Mouse (Mus musculus): ENCODE results near the gene Abcb9. TPM values are rescaled to one million over a fixed set of nuclear protein-coding genes. Genes with fewer than 3 reads are reported as not detected.

Abcb9 gene
- total RNA-seq, 2 experiments from 2014 or later = 54.8 to 62.4 TPM

- intact Hi-C loops (cut with DNase I) = no loop called here
These were observed 74.5 kb downstream of the Abcb9 start for GRCm38 (mm10) chr5:124021148-124021547.

GRCm38 (mm10) chr5:124019348-124020216, 76.0 kb downstream of the Abcb9 start:
- intact Hi-C loops (cut with DNase I) = loop anchor here (1.0 kb wide), 1 partner anchor 24 kb away; no protein-coding TSS in a partner anchor
- peak; percentile 84 to 98 for DNase-seq (ENCODE audit: low spot score in 2 of 2)

More at GRCm38 (mm10) chr5:124021148-124021547, 74.5 kb downstream of the Abcb9 start:
- DNase-seq (ENCODE audit: low spot score in 2 of 2) = no peak

- DNase-seq (ENCODE audit: low spot score in 2 of 2) = no peak
- intact Hi-C loops (cut with DNase I) = loop anchor here (1.0 kb wide), 1 partner anchor 25 kb away; no protein-coding TSS in a partner anchor
These were observed 76.9 kb downstream of the Abcb9 start for GRCm38 (mm10) chr5:124018651-124019050.

- intact Hi-C loops (cut with DNase I) = no loop called here
- DNase-seq (ENCODE audit: low spot score in 2 of 2) = no peak
These were observed 77.7 kb downstream of the Abcb9 start for GRCm38 (mm10) chr5:124017941-124018340.

GRCm38 (mm10) chr5:124016291-124016821, 79.2 kb downstream of the Abcb9 start:
- intact Hi-C loops (cut with DNase I) = no loop called here
- no peak for DNase-seq (ENCODE audit: low spot score in 2 of 2)

GRCm38 (mm10) chr5:124015727-124016126, 79.9 kb downstream of the Abcb9 start:
- intact Hi-C loops (cut with DNase I) = no loop called here
- no peak for DNase-seq (ENCODE audit: low spot score in 2 of 2)

GRCm38 (mm10) chr5:124014791-124015251, 80.8 kb downstream of the Abcb9 start:
- DNase-seq (ENCODE audit: low spot score in 2 of 2) = no peak
- intact Hi-C loops (cut with DNase I) = no loop called here

- intact Hi-C loops (cut with DNase I) = no loop called here
- DNase-seq (ENCODE audit: low spot score in 2 of 2) = no peak
These were observed 81.4 kb downstream of the Abcb9 start for GRCm38 (mm10) chr5:124014180-124014579.

- intact Hi-C loops (cut with DNase I) = no loop called here
- DNase-seq (ENCODE audit: low spot score in 2 of 2) = no peak
These were observed 81.9 kb downstream of the Abcb9 start for GRCm38 (mm10) chr5:124013747-124014146.

GRCm38 (mm10) chr5:124012885-124013284, 82.7 kb downstream of the Abcb9 start:
- no peak for DNase-seq (ENCODE audit: low spot score in 2 of 2)
- intact Hi-C loops (cut with DNase I) = no loop called here

GRCm38 (mm10) chr5:124011927-124012326, 83.7 kb downstream of the Abcb9 start:
- intact Hi-C loops (cut with DNase I) = no loop called here
- no peak for DNase-seq (ENCODE audit: low spot score in 2 of 2)

Other genes with a start within 250 kb of the Abcb9 start
- not detected for gene Hcar2, start 230.3 kb downstream of the Abcb9 start, total RNA-seq (2021)
- 1 to 10 TPM; 1.0 to 1.4 TPM for gene Hcar1, start 215.8 kb downstream of the Abcb9 start, total RNA-seq (2021)
- gene Denr, start 188.6 kb downstream of the Abcb9 start, total RNA-seq (2021) = 10 to 100 TPM; 64.4 to 73.6 TPM
- under 1 TPM in 1 of 2 experiments, not detected in 1; 0.82 TPM for gene Gm43518, start 168.4 kb downstream of the Abcb9 start, total RNA-seq (2021)
- gene Ccdc62, start 165.1 kb downstream of the Abcb9 start, total RNA-seq (2021) = 1 to 10 TPM; 3.1 to 3.7 TPM
- 10 to 100 TPM; 60.5 to 67.1 TPM for gene Hip1r, start 122.2 kb downstream of the Abcb9 start, total RNA-seq (2021)
- 10 to 100 TPM; 46.7 to 50.6 TPM for gene Vps37b, start 63.5 kb downstream of the Abcb9 start, total RNA-seq (2021)
- gene Ogfod2, start 16.5 kb upstream of the Abcb9 start, total RNA-seq (2021) = 10 to 100 TPM; 36.6 to 38.6 TPM
- 10 to 100 TPM; 45.9 to 57.4 TPM for gene Arl6ip4, start 20.3 kb upstream of the Abcb9 start, total RNA-seq (2021)
- gene Pitpnm2, start 154.0 kb upstream of the Abcb9 start, total RNA-seq (2021) = 100 to 1,000 TPM; 275 to 292 TPM
- 10 to 100 TPM; 17.5 to 23.1 TPM for gene Mphosph9, start 232.2 kb upstream of the Abcb9 start, total RNA-seq (2021)
- gene 2810006K23Rik, start 232.3 kb upstream of the Abcb9 start, total RNA-seq (2021) = 10 to 100 TPM; 16.4 to 17.5 TPM